Mouse (Mus musculus) hindbrain, embryonic 13.5 days (tissue): ENCODE measurements around the gene Cript. TPM values are rescaled to one million over a fixed set of nuclear protein-coding genes. Genes with fewer than 3 reads are reported as not detected.
"Not testable (repeated sequence)": the region's sequence is repeated elsewhere in the genome, so short reads cannot be mapped to it uniquely, and the experiment has no call there.

Experiments used
- ATAC-seq: fragments of 200-750 bp; cut with Nextera tagmentation; 2 replicates; pipeline ENCODE4 v1.8.0; 2017; ENCODE audit warnings: moderate TSS enrichment; ENCODE audit not compliant: low FRiP score
- H3K27ac ChIP-seq: fragments of 300-500 bp; sonication (generic); 2 replicates; pipeline ENCODE4 v1.5.1; 2015; ENCODE audit warnings: inconsistent platforms, mild to moderate bottlenecking, moderate library complexity
- H3K27me3 ChIP-seq: fragments of 300-500 bp; sonication (generic); 2 replicates; pipeline ENCODE4 v1.6.1; 2015; ENCODE audit warnings: mild to moderate bottlenecking, inconsistent platforms
- H3K36me3 ChIP-seq: fragments of 300-500 bp; sonication (generic); 2 replicates; pipeline ENCODE4 v1.6.1; 2015; ENCODE audit warnings: mild to moderate bottlenecking, inconsistent platforms
- H3K4me1 ChIP-seq: fragments of 300-500 bp; sonication (generic); replicated peaks from 2 replicates; pipeline ENCODE4 v1.6.1; 2015; ENCODE audit warnings: inconsistent platforms
- H3K4me2 ChIP-seq: fragments of 300-500 bp; sonication (generic); 2 replicates; pipeline ENCODE4 v1.6.1; 2015; ENCODE audit warnings: inconsistent platforms, mild to moderate bottlenecking, moderate library complexity
- H3K4me3 ChIP-seq: fragments of 300-500 bp; sonication (generic); 2 replicates; pipeline ENCODE4 v1.5.1; 2015; ENCODE audit warnings: mild to moderate bottlenecking, inconsistent platforms
- H3K9ac ChIP-seq: fragments of 300-500 bp; sonication (generic); 2 replicates; pipeline ENCODE4 v1.6.1; 2015; ENCODE audit warnings: mild to moderate bottlenecking, inconsistent platforms
- H3K9me3 ChIP-seq: fragments of 300-500 bp; sonication (generic); 2 replicates; pipeline ENCODE4 v1.6.1; 2016; ENCODE audit warnings: inconsistent platforms
- WGBS: fragments of 180-500 bp; shearing (Covaris S2); methylation state at CpG from one replicate; pipeline ENCODE4 v1.1.7; 2015; 5-methylcytosine and 5-hydroxymethylcytosine counted together
- polyA plus RNA-seq: library from polyadenylated mRNA; unstranded; fragments of >200 nt; fragmentation: Nextera tagmentation; extraction: Ambion mirVana; gene quantifications from 2 replicates; pipeline ENCODE4 v1.2.1, GENCODE M21; 2015

Gene Cript
- polyA plus RNA-seq, 1 experiment from 2014 or later: 224 TPM

- not testable (repeated sequence) for H3K4me2 ChIP-seq, H3K27me3 ChIP-seq, H3K27ac ChIP-seq, H3K36me3 ChIP-seq, H3K4me1 ChIP-seq, ATAC-seq, H3K9ac ChIP-seq, H3K9me3 ChIP-seq, H3K4me3 ChIP-seq
- WGBS: 93% methylated on average over 17 of the region's 17 CpGs
Measured at GRCm38 (mm10) chr17:87078217-87078616, 52.9 kb downstream of the Cript start.

DNA sequence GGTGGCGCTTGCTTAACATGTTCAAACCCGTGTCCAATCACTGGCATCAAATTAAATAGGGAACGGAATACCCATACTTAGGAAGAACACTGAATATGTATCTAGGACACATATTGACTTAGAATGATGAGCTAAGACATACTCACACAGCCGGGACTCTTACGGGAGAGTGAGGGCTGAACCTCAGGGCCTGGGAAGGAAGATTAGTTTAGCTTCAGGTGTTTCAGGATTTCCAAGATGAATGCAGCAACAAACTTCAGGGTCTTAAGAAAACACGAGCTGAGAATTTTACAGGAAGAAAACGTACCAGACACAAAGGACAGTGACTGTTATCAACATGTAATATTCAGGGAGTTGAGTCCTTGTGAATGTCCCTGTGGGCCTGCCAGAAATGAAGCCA lies 55.4 kb downstream of the Cript start:
- Histone ChIP-seq H3K9me3 (no peaks in the 10 kb centered on the region), H3K4me2 (no peak overlapping the region), H3K4me3 (no peak overlapping the region), H3K9ac (no peak overlapping the region), H3K27ac (no peak overlapping the region), H3K27me3 (no peaks in the 10 kb centered on the region), H3K4me1 (no peaks in the 10 kb centered on the region), H3K36me3 (no peaks in the 10 kb centered on the region)
- ATAC-seq: no peak
- WGBS: 90% methylated on average over 7 of the region's 7 CpGs

DNA sequence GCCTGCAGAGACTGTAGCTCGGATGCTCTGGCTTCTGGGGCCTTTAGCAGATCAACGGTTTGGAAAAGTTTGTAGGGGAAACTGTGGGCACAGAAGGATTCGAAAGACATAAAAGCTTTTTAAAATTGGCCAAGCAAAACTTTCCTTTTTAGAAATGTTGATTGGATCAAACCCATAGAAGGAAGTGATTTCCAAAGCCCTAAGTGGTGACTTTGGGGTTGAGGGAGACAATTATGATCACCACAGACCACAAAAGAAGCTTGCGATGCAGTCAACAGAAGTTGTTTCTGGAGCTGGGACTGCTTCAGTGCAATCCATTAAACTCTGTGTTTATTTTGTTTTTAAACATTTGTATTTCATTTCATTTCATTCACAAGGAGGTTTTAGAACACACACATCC lies 57.2 kb downstream of the Cript start:
- Histone ChIP-seq H3K27ac (no peak overlapping the region), H3K9ac (no peak overlapping the region), H3K9me3 (no peaks in the 10 kb centered on the region), H3K36me3 (no peaks in the 10 kb centered on the region), H3K4me2 (no peak overlapping the region), H3K27me3 (no peaks in the 10 kb centered on the region), H3K4me3 (no peak overlapping the region), H3K4me1 (no peaks in the 10 kb centered on the region)
- 87% methylated on average over 4 of the region's 4 CpGs for WGBS
- ATAC-seq: no peak

DNA sequence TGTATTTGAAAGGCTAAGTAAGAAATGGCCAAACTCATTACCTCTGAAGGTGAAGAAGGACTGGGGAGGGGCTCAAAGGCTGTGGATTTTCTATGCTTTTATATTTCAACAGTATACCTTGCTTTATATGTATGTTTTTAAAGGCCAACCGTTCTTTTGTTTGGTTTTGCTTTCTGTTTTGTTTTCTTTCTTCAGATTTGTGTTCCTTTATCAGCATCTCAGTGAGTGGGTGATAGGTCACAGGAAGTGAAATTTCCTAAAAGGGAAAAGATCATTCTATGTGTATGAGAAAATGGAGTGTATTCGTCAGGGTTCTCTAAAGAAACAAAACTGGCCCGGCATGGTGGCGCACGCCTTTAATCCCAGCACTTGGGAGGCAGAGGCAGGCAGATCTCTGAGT lies 58.3 kb downstream of the Cript start:
- H3K9me3 ChIP-seq: no peaks in the 10 kb centered on the region
- no peaks in the 10 kb centered on the region for H3K4me1 ChIP-seq
- ATAC-seq: no peak
- H3K27me3 ChIP-seq: no peaks in the 10 kb centered on the region
- WGBS: 89% methylated on average over 5 of the region's 5 CpGs
- no peak overlapping the region for H3K4me3 ChIP-seq
- no peaks in the 10 kb centered on the region for H3K36me3 ChIP-seq
- no peak overlapping the region for H3K9ac ChIP-seq
- H3K4me2 ChIP-seq: no peak overlapping the region
- H3K27ac ChIP-seq: no peak overlapping the region

Other genes with a start within 250 kb of the Cript start
- not detected in 2 replicates for gene Tmem247, start 108.2 kb upstream of the Cript start, polyA plus RNA-seq
- gene Atp6v1e2, start 77.7 kb upstream of the Cript start, polyA plus RNA-seq: not detected in 2 replicates
- gene Rhoq, start 62.5 kb upstream of the Cript start, polyA plus RNA-seq: 6.2 and 6.9 TPM in 2 replicates
- 36.8 and 37.0 TPM in 2 replicates for gene Pigf, start 144 bp upstream of the Cript start, polyA plus RNA-seq
- gene Socs5, start 82.1 kb downstream of the Cript start, polyA plus RNA-seq: 13.0 and 13.3 TPM in 2 replicates
- gene Mcfd2, start 240.4 kb downstream of the Cript start, polyA plus RNA-seq: 48.2 and 50.9 TPM in 2 replicates